Mouse (Mus musculus): ENCODE measurements around the gene Minos1. TPM values are rescaled to one million over a fixed set of nuclear protein-coding genes. Genes with fewer than 3 reads are reported as not detected.

The Minos1 gene
- polyA plus RNA-seq, 1 experiment from 2014 or later: 421 TPM

- no peaks in the 10 kb centered on the region for H3K9me3 ChIP-seq (ENCODE audit: control insufficient read depth, low read length)
- no peaks in the 10 kb centered on the region for H3K4me1 ChIP-seq (ENCODE audit: control insufficient read depth, insufficient read depth, low read length)
- no peak for ATAC-seq (ENCODE audit: low FRiP score)
- H3K27ac ChIP-seq (ENCODE audit: low read depth, low read length): no peak overlapping the region
- DNase-seq (ENCODE audit: low spot score, missing footprints): no peak
- no peaks in the 10 kb centered on the region for H3K36me3 ChIP-seq (ENCODE audit: control insufficient read depth, insufficient read depth, low read length)
- H3K4me2 ChIP-seq: no peak overlapping the region
- H3K27me3 ChIP-seq (ENCODE audit: control insufficient read depth, insufficient read depth, low read length): no peaks in the 10 kb centered on the region
- no peak overlapping the region for H3K9ac ChIP-seq (ENCODE audit: low read length)
- H3K4me3 ChIP-seq (ENCODE audit: low read depth, low read length): no peak overlapping the region
- WGBS: 90% methylated on average over 5 of the region's 5 CpGs
Measured at GRCm38 (mm10) chr4:139115721-139116120, 15.2 kb downstream of the Minos1 start.

GRCm38 (mm10) chr4:139112482-139112881 is 18.4 kb downstream of the Minos1 start:
- no peak overlapping the region for H3K4me2 ChIP-seq
- H3K27me3 ChIP-seq (ENCODE audit: control insufficient read depth, insufficient read depth, low read length): no peaks in the 10 kb centered on the region
- DNase-seq (ENCODE audit: low spot score, missing footprints): no peak
- no peak overlapping the region for H3K9ac ChIP-seq (ENCODE audit: low read length)
- no peaks in the 10 kb centered on the region for H3K36me3 ChIP-seq (ENCODE audit: control insufficient read depth, insufficient read depth, low read length)
- WGBS: 69% methylated on average over 3 of the region's 3 CpGs
- H3K27ac ChIP-seq (ENCODE audit: low read depth, low read length): no peak overlapping the region
- H3K4me1 ChIP-seq (ENCODE audit: control insufficient read depth, insufficient read depth, low read length): no peaks in the 10 kb centered on the region
- no peaks in the 10 kb centered on the region for H3K9me3 ChIP-seq (ENCODE audit: control insufficient read depth, low read length)
- ATAC-seq (ENCODE audit: low FRiP score): no peak
- no peak overlapping the region for H3K4me3 ChIP-seq (ENCODE audit: low read depth, low read length)

- Histone ChIP-seq H3K36me3 (ENCODE audit: control insufficient read depth, insufficient read depth, low read length) (no peaks in the 10 kb centered on the region), H3K27ac (ENCODE audit: low read depth, low read length) (no peak overlapping the region), H3K27me3 (ENCODE audit: control insufficient read depth, insufficient read depth, low read length) (no peaks in the 10 kb centered on the region), H3K4me1 (ENCODE audit: control insufficient read depth, insufficient read depth, low read length) (no peaks in the 10 kb centered on the region), H3K9ac (ENCODE audit: low read length) (no peak overlapping the region), H3K4me3 (ENCODE audit: low read depth, low read length) (no peak overlapping the region), H3K4me2 (no peak overlapping the region), H3K9me3 (ENCODE audit: control insufficient read depth, low read length) (no peaks in the 10 kb centered on the region)
- DNase-seq (ENCODE audit: low spot score, missing footprints) (no peak), ATAC-seq (ENCODE audit: low FRiP score) (no peak)
- 61% methylated on average over 3 of the region's 3 CpGs for WGBS
Measured at GRCm38 (mm10) chr4:139111421-139111820, 19.5 kb downstream of the Minos1 start.

- no peaks in the 10 kb centered on the region for H3K4me1 ChIP-seq (ENCODE audit: control insufficient read depth, insufficient read depth, low read length)
- H3K9ac ChIP-seq (ENCODE audit: low read length): no peak overlapping the region
- no peak overlapping the region for H3K4me3 ChIP-seq (ENCODE audit: low read depth, low read length)
- no peaks in the 10 kb centered on the region for H3K9me3 ChIP-seq (ENCODE audit: control insufficient read depth, low read length)
- no peak overlapping the region for H3K4me2 ChIP-seq
- DNase-seq (ENCODE audit: low spot score, missing footprints) (no peak), ATAC-seq (ENCODE audit: low FRiP score) (no peak)
- 85% methylated on average over 3 of the region's 3 CpGs for WGBS
- no peaks in the 10 kb centered on the region for H3K27me3 ChIP-seq (ENCODE audit: control insufficient read depth, insufficient read depth, low read length)
- no peaks in the 10 kb centered on the region for H3K36me3 ChIP-seq (ENCODE audit: control insufficient read depth, insufficient read depth, low read length)
- H3K27ac ChIP-seq (ENCODE audit: low read depth, low read length): no peak overlapping the region
Measured at GRCm38 (mm10) chr4:139110858-139111257, 20.1 kb downstream of the Minos1 start.

GRCm38 (mm10) chr4:139105453-139105852 is 25.5 kb downstream of the Minos1 start:
- no peak overlapping the region for H3K4me2 ChIP-seq
- H3K4me3 ChIP-seq (ENCODE audit: low read depth, low read length): no peak overlapping the region
- DNase-seq (ENCODE audit: low spot score, missing footprints): no peak
- no peaks in the 10 kb centered on the region for H3K9me3 ChIP-seq (ENCODE audit: control insufficient read depth, low read length)
- no peak overlapping the region for H3K9ac ChIP-seq (ENCODE audit: low read length)
- no peak for ATAC-seq (ENCODE audit: low FRiP score)
- WGBS: 100% methylated on average over 1 of the region's 1 CpGs
- no peak overlapping the region for H3K27ac ChIP-seq (ENCODE audit: low read depth, low read length)
- no peaks in the 10 kb centered on the region for H3K4me1 ChIP-seq (ENCODE audit: control insufficient read depth, insufficient read depth, low read length)
- no peaks in the 10 kb centered on the region; the same call in 1 of the 2 replicates for H3K36me3 ChIP-seq (ENCODE audit: control insufficient read depth, insufficient read depth, low read length)
- no peaks in the 10 kb centered on the region for H3K27me3 ChIP-seq (ENCODE audit: control insufficient read depth, insufficient read depth, low read length)

- H3K36me3 ChIP-seq (ENCODE audit: control insufficient read depth, insufficient read depth, low read length): no peaks in the 10 kb centered on the region; the same call in 1 of the 2 replicates
- H3K27ac ChIP-seq (ENCODE audit: low read depth, low read length): no peak overlapping the region
- DNase-seq (ENCODE audit: low spot score, missing footprints) (no peak), ATAC-seq (ENCODE audit: low FRiP score) (no peak)
- H3K9me3 ChIP-seq (ENCODE audit: control insufficient read depth, low read length): no peaks in the 10 kb centered on the region
- WGBS: 82% methylated on average over 6 of the region's 6 CpGs
- no peak overlapping the region for H3K9ac ChIP-seq (ENCODE audit: low read length)
- no peaks in the 10 kb centered on the region for H3K4me1 ChIP-seq (ENCODE audit: control insufficient read depth, insufficient read depth, low read length)
- H3K27me3 ChIP-seq (ENCODE audit: control insufficient read depth, insufficient read depth, low read length): no peaks in the 10 kb centered on the region
- H3K4me3 ChIP-seq (ENCODE audit: low read depth, low read length): no peak overlapping the region
- H3K4me2 ChIP-seq: no peak overlapping the region
Measured at GRCm38 (mm10) chr4:139101546-139101945, 29.4 kb downstream of the Minos1 start.

GRCm38 (mm10) chr4:139100326-139100725 is 30.6 kb downstream of the Minos1 start:
- DNase-seq (ENCODE audit: low spot score, missing footprints): no peak
- no peak overlapping the region for H3K4me2 ChIP-seq
- H3K9me3 ChIP-seq (ENCODE audit: control insufficient read depth, low read length): no peaks in the 10 kb centered on the region
- no peak for ATAC-seq (ENCODE audit: low FRiP score)
- H3K4me3 ChIP-seq (ENCODE audit: low read depth, low read length): no peak overlapping the region
- H3K27me3 ChIP-seq (ENCODE audit: control insufficient read depth, insufficient read depth, low read length): no peaks in the 10 kb centered on the region; the same call in 1 of the 2 replicates
- no peaks in the 10 kb centered on the region; the same call in 1 of the 2 replicates for H3K36me3 ChIP-seq (ENCODE audit: control insufficient read depth, insufficient read depth, low read length)
- no peak overlapping the region for H3K27ac ChIP-seq (ENCODE audit: low read depth, low read length)
- H3K9ac ChIP-seq (ENCODE audit: low read length): no peak overlapping the region
- H3K4me1 ChIP-seq (ENCODE audit: control insufficient read depth, insufficient read depth, low read length): no peaks in the 10 kb centered on the region
- 92% methylated on average over 8 of the region's 8 CpGs for WGBS

- Histone ChIP-seq H3K4me2 (no peak overlapping the region), H3K36me3 (ENCODE audit: control insufficient read depth, insufficient read depth, low read length) (no peaks in the 10 kb centered on the region), H3K27ac (ENCODE audit: low read depth, low read length) (no peak overlapping the region), H3K9ac (ENCODE audit: low read length) (no peak overlapping the region), H3K27me3 (ENCODE audit: control insufficient read depth, insufficient read depth, low read length) (peaks cover 32% of the 10 kb centered on the region), H3K9me3 (ENCODE audit: control insufficient read depth, low read length) (no peaks in the 10 kb centered on the region), H3K4me3 (ENCODE audit: low read depth, low read length) (no peak overlapping the region), H3K4me1 (ENCODE audit: control insufficient read depth, insufficient read depth, low read length) (peaks cover 13% of the 10 kb centered on the region)
- ATAC-seq (ENCODE audit: low FRiP score): no peak
- 80% methylated on average over 5 of the region's 5 CpGs for WGBS
- peak; percentile 62 for DNase-seq (ENCODE audit: low spot score, missing footprints)
Measured at GRCm38 (mm10) chr4:139096201-139096600, 34.7 kb downstream of the Minos1 start.

GRCm38 (mm10) chr4:139095406-139095805 is 35.5 kb downstream of the Minos1 start:
- no peaks in the 10 kb centered on the region for H3K36me3 ChIP-seq (ENCODE audit: control insufficient read depth, insufficient read depth, low read length)
- H3K27me3 ChIP-seq (ENCODE audit: control insufficient read depth, insufficient read depth, low read length): peaks cover 39% of the 10 kb centered on the region
- H3K4me2 ChIP-seq: no peak overlapping the region
- H3K4me1 ChIP-seq (ENCODE audit: control insufficient read depth, insufficient read depth, low read length): peaks cover 13% of the 10 kb centered on the region
- H3K27ac ChIP-seq (ENCODE audit: low read depth, low read length): no peak overlapping the region
- ATAC-seq (ENCODE audit: low FRiP score) (no peak), DNase-seq (ENCODE audit: low spot score, missing footprints) (peak; percentile 74)
- WGBS: 57% methylated on average over 1 of the region's 1 CpGs
- H3K4me3 ChIP-seq (ENCODE audit: low read depth, low read length): no peak overlapping the region
- no peaks in the 10 kb centered on the region for H3K9me3 ChIP-seq (ENCODE audit: control insufficient read depth, low read length)
- H3K9ac ChIP-seq (ENCODE audit: low read length): no peak overlapping the region

- 22% methylated on average over 13 of the region's 13 CpGs for WGBS
- Histone ChIP-seq H3K9ac (ENCODE audit: low read length) (peak overlapping the region; percentile 57; the same call in 1 of the 2 replicates), H3K9me3 (ENCODE audit: control insufficient read depth, low read length) (no peaks in the 10 kb centered on the region), H3K4me1 (ENCODE audit: control insufficient read depth, insufficient read depth, low read length) (peaks cover 13% of the 10 kb centered on the region), H3K36me3 (ENCODE audit: control insufficient read depth, insufficient read depth, low read length) (no peaks in the 10 kb centered on the region), H3K4me3 (ENCODE audit: low read depth, low read length) (peak overlapping the region; percentile 47), H3K27me3 (ENCODE audit: control insufficient read depth, insufficient read depth, low read length) (peaks cover 43% of the 10 kb centered on the region), H3K4me2 (peak overlapping the region; percentile 77), H3K27ac (ENCODE audit: low read depth, low read length) (no peak overlapping the region)
- DNase-seq (ENCODE audit: low spot score, missing footprints) (peak; percentile 91), ATAC-seq (ENCODE audit: low FRiP score) (no peak)
Measured at GRCm38 (mm10) chr4:139093196-139093530, 37.8 kb downstream of the Minos1 start.

All from midbrain, embryonic 11.5 days (tissue).